Mouse (Mus musculus): ENCODE results near the gene Gpd2. TPM values are rescaled to one million over a fixed set of nuclear protein-coding genes. Genes with fewer than 3 reads are reported as not detected.

Gene Gpd2
- polyA plus RNA-seq, 1 experiment: 11.1 TPM

DNA sequence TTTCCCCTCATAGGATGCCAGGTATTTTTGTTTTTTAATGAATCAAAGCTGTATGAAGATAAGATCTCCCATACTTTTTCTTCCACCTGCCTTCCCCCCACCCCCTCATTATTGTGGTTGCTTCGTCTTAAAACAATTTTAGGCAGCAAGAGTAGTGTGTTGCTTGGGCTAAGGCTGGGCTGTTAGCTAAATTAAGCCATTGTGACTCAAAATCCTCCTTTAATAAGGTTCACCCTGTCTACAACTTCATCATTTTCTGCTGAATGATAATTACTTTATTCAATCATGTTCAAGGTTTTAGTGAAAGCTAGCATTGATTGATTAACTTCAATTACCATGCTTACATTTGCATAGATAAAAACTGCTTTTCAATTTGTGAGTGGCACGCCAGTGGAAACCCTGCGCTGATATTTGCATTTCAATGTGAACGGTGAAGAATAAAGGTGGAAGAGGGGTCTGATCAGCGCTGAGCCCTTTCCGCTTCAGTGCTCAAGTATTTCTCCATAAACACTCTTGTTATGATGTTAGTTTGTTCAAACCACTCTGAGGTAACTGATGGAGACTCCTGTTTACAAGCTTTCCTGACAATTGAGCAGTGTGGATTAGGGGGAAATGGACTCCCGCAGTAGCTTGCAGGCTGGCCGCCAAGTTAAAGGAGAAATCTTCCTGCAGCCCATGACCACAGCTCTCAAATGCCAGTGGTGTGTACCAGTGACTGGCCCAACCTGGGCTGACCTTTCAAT lies 140.9 kb downstream of the Gpd2 start:
- Histone ChIP-seq H3K4me2 (ENCODE audit: low read depth) (no peak overlapping the region), H3ac (ENCODE audit: control insufficient read depth, insufficient read length) (no peak overlapping the region), H3K4me3 (no peak overlapping the region), H3K27me3 (ENCODE audit: control insufficient read depth, insufficient read depth, insufficient read length) (no peaks in the 10 kb centered on the region), H3K36me3 (ENCODE audit: control insufficient read depth, insufficient read depth) (no peaks in the 10 kb centered on the region), H3K79me2 (ENCODE audit: control insufficient read depth, insufficient read depth) (no peaks in the 10 kb centered on the region)
- TF ChIP-seq TCF12 (IDR thresholded peaks at IDR 0.05; ENCODE audit: insufficient read depth, poor library complexity, severe bottlenecking) (no peak), REST (IDR thresholded peaks at IDR 0.05; ENCODE audit: insufficient read depth, insufficient read length) (no peak), SRF (IDR thresholded peaks at IDR 0.05; ENCODE audit: control insufficient read depth, insufficient read length, low read depth) (no peak), USF1 (IDR thresholded peaks at IDR 0.05; ENCODE audit: low read depth) (no peak), MAX (IDR thresholded peaks at IDR 0.05; ENCODE audit: low read depth) (no peak)

GRCm38 (mm10) chr2:57384625-57385024 lies 147.2 kb downstream of the Gpd2 start:
- Histone ChIP-seq H3K4me3 (no peak overlapping the region), H3K36me3 (ENCODE audit: control insufficient read depth, insufficient read depth) (no peaks in the 10 kb centered on the region), H3K27me3 (ENCODE audit: control insufficient read depth, insufficient read depth, insufficient read length) (no peaks in the 10 kb centered on the region), H3ac (ENCODE audit: control insufficient read depth, insufficient read length) (no peak overlapping the region), H3K79me2 (ENCODE audit: control insufficient read depth, insufficient read depth) (no peaks in the 10 kb centered on the region), H3K4me2 (ENCODE audit: low read depth) (no peak overlapping the region)
- no peak for TF ChIP-seq E2F4 (IDR thresholded peaks at IDR 0.05; ENCODE audit: insufficient read depth)
- TF ChIP-seq POLR2AphosphoS2 (IDR thresholded peaks at IDR 0.05; ENCODE audit: insufficient read length, low read depth): no peak
- TF ChIP-seq REST (IDR thresholded peaks at IDR 0.05; ENCODE audit: insufficient read depth, insufficient read length): no peak
- TF ChIP-seq USF1 (IDR thresholded peaks at IDR 0.05; ENCODE audit: low read depth): no peak
- TF ChIP-seq MYOG (IDR thresholded peaks at IDR 0.05; ENCODE audit: control insufficient read depth in 1 of 3, insufficient read depth in 1 of 3, insufficient read length in 2 of 3, low read depth in 2 of 3): no peak
- no peak for TF ChIP-seq TCF3 (IDR thresholded peaks at IDR 0.05; ENCODE audit: insufficient read length, low read depth)
- no peak for TF ChIP-seq TCF12 (IDR thresholded peaks at IDR 0.05; ENCODE audit: insufficient read depth, poor library complexity, severe bottlenecking)
- TF ChIP-seq MAX (IDR thresholded peaks at IDR 0.05; ENCODE audit: low read depth): no peak
- no peak for TF ChIP-seq CEBPB (IDR thresholded peaks at IDR 0.05; ENCODE audit: insufficient read depth, poor library complexity, severe bottlenecking)
- no peak for TF ChIP-seq SRF (IDR thresholded peaks at IDR 0.05; ENCODE audit: control insufficient read depth, insufficient read length, low read depth)
- no peak for TF ChIP-seq POLR2A (IDR thresholded peaks at IDR 0.05; ENCODE audit: insufficient read length, low read depth)
- TF ChIP-seq MYOD1 (IDR thresholded peaks at IDR 0.05; ENCODE audit: control insufficient read depth in 1 of 3, insufficient read length in 2 of 3, low read depth in 2 of 3): no peak

DNA sequence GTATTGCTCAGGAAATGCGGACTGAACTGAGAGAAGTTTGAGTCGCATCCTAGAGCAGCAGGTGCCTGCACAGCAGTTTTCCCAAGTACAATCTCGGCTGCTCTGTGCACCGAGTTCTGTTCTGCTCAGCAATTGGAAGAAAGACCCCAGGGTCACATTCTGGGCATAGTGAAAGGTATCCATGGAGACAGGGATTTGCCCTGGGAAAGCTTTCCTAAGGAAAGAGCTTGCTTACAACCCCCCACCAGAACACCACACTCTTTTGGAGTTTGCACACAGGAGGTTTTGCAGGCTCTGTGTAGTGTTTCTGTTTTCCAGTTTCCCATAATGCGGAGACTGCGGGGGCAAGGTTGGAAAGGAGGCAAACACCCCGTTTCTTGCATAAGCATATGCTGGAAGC lies 150.4 kb downstream of the Gpd2 start:
- H3K79me2 ChIP-seq (ENCODE audit: control insufficient read depth, insufficient read depth): no peaks in the 10 kb centered on the region
- H3ac ChIP-seq (ENCODE audit: control insufficient read depth, insufficient read length): no peak overlapping the region
- no peaks in the 10 kb centered on the region for H3K27me3 ChIP-seq (ENCODE audit: control insufficient read depth, insufficient read depth, insufficient read length)
- no peak overlapping the region for H3K4me2 ChIP-seq (ENCODE audit: low read depth)
- no peak overlapping the region for H3K4me3 ChIP-seq
- TF ChIP-seq TCF12 (IDR thresholded peaks at IDR 0.05; ENCODE audit: insufficient read depth, poor library complexity, severe bottlenecking) (no peak), POLR2AphosphoS2 (IDR thresholded peaks at IDR 0.05; ENCODE audit: insufficient read length, low read depth) (no peak), CEBPB (IDR thresholded peaks at IDR 0.05; ENCODE audit: insufficient read depth, poor library complexity, severe bottlenecking) (no peak), MAX (IDR thresholded peaks at IDR 0.05; ENCODE audit: low read depth) (no peak), USF1 (IDR thresholded peaks at IDR 0.05; ENCODE audit: low read depth) (no peak), MYOG (IDR thresholded peaks at IDR 0.05; ENCODE audit: control insufficient read depth in 1 of 3, insufficient read depth in 1 of 3, insufficient read length in 2 of 3, low read depth in 2 of 3) (no peak), TCF3 (IDR thresholded peaks at IDR 0.05; ENCODE audit: insufficient read length, low read depth) (no peak), REST (IDR thresholded peaks at IDR 0.05; ENCODE audit: insufficient read depth, insufficient read length) (no peak), SRF (IDR thresholded peaks at IDR 0.05; ENCODE audit: control insufficient read depth, insufficient read length, low read depth) (no peak), POLR2A (IDR thresholded peaks at IDR 0.05; ENCODE audit: insufficient read length, low read depth) (no peak)
- no peaks in the 10 kb centered on the region for H3K36me3 ChIP-seq (ENCODE audit: control insufficient read depth, insufficient read depth)

DNA sequence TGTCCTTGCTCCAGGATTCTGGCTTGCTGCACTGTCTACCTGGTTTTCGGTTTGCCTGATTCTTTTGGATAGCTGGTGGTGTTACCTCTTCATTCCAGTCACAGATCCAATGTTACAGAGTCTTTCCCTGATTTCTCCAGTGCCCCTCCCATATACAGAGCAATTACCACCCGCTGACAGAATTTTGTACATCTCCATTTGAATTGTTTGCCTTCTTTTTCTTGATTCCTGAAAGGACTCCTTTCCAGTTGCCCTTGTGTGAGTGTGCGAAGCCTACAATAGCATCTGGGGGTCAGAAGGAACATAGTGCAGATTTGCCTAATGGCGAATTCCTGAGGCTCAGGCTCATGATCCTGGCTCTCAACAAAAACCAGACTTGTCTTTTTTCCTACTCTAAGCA lies 157.6 kb downstream of the Gpd2 start:
- no peaks in the 10 kb centered on the region for H3K79me2 ChIP-seq (ENCODE audit: control insufficient read depth, insufficient read depth)
- H3ac ChIP-seq (ENCODE audit: control insufficient read depth, insufficient read length): no peak overlapping the region
- TF ChIP-seq E2F4 (IDR thresholded peaks at IDR 0.05; ENCODE audit: insufficient read depth) (no peak), TCF3 (IDR thresholded peaks at IDR 0.05; ENCODE audit: insufficient read length, low read depth) (no peak), MAX (IDR thresholded peaks at IDR 0.05; ENCODE audit: low read depth) (no peak), USF1 (IDR thresholded peaks at IDR 0.05; ENCODE audit: low read depth) (no peak), POLR2A (IDR thresholded peaks at IDR 0.05; ENCODE audit: insufficient read length, low read depth) (no peak), CEBPB (IDR thresholded peaks at IDR 0.05; ENCODE audit: insufficient read depth, poor library complexity, severe bottlenecking) (no peak), MYOG (IDR thresholded peaks at IDR 0.05; ENCODE audit: control insufficient read depth in 1 of 3, insufficient read depth in 1 of 3, insufficient read length in 2 of 3, low read depth in 2 of 3) (no peak), REST (IDR thresholded peaks at IDR 0.05; ENCODE audit: insufficient read depth, insufficient read length) (no peak), MYOD1 (IDR thresholded peaks at IDR 0.05; ENCODE audit: control insufficient read depth in 1 of 3, insufficient read length in 2 of 3, low read depth in 2 of 3) (no peak), POLR2AphosphoS2 (IDR thresholded peaks at IDR 0.05; ENCODE audit: insufficient read length, low read depth) (no peak), TCF12 (IDR thresholded peaks at IDR 0.05; ENCODE audit: insufficient read depth, poor library complexity, severe bottlenecking) (no peak), SRF (IDR thresholded peaks at IDR 0.05; ENCODE audit: control insufficient read depth, insufficient read length, low read depth) (no peak)
- no peaks in the 10 kb centered on the region for H3K36me3 ChIP-seq (ENCODE audit: control insufficient read depth, insufficient read depth)
- no peaks in the 10 kb centered on the region for H3K27me3 ChIP-seq (ENCODE audit: control insufficient read depth, insufficient read depth, insufficient read length)
- H3K4me2 ChIP-seq (ENCODE audit: low read depth): no peak overlapping the region
- H3K4me3 ChIP-seq: no peak overlapping the region
